ENCODE assay signal across 10 mouse cellular contexts in genomic region chr10:118765544-118766441, GRCm38 (mm10).
DNase-seq lines count a peak whose midpoint lies in the region; ATAC-seq and TF ChIP-seq lines count a peak whose summit lies in the region.
"Had no signal": no experiment of that assay in that cellular context is flagged by ENCODE, and none has a peak within 500 bp of the region (broad histone marks: within the 10 kb centered on the region; RNA-seq: fewer than 3 reads in every experiment).

No protein-coding gene starts in this region.

- peak; percentile 81 for ATAC-seq in liver, embryonic 11.5 days (replicated peaks; ENCODE audit: low FRiP score)
- ATAC-seq in stomach, embryonic 16.5 days (ENCODE audit: insufficient read depth, low FRiP score): peak; percentile 61; the same call in 1 of the 2 replicates

- DNase-seq in gastrocnemius, adult 2 months: no peak
- no peak for DNase-seq in gastrocnemius, adult 8-10 months (ENCODE audit: low spot score in 2 of 2)
- DNase-seq in heart, postnatal 10 days: peak; percentile 43 to 45
- DNase-seq in liver, embryonic 11.5 days (ENCODE audit: low spot score): no peak
- DNase-seq in ovary, postnatal 14 days (ENCODE audit: low spot score): no peak
- DNase-seq in hindbrain, embryonic 10.5 days (ENCODE audit: low spot score): no peak
- DNase-seq in adrenal gland, postnatal 25 days: no peak

- H3K4me1 ChIP-seq in liver, embryonic 11.5 days (replicated peaks; ENCODE audit: control insufficient read depth, insufficient read depth, low read length): peaks cover 23% of the 10 kb centered on the region
- no peaks in the 10 kb centered on the region for H3K4me1 ChIP-seq in stomach, embryonic 16.5 days (ENCODE audit: control insufficient read depth, insufficient read depth, low read length)
- H3K4me1 ChIP-seq in hindbrain, embryonic 10.5 days (replicated peaks): no peaks in the 10 kb centered on the region
- H3K4me1 ChIP-seq: limb, embryonic 13.5 days had no signal

- no peak overlapping the region for H3K9ac ChIP-seq in liver, embryonic 11.5 days (ENCODE audit: low read depth, low read length)
- H3K9ac ChIP-seq in stomach, embryonic 16.5 days (ENCODE audit: low read length): no peak overlapping the region
- H3K9ac ChIP-seq: embryonic facial prominence, embryonic 12.5 days; limb, embryonic 13.5 days had no signal

- no peaks in the 10 kb centered on the region for H3K9me3 ChIP-seq in liver, embryonic 11.5 days (ENCODE audit: control insufficient read depth, low read length)
- no peaks in the 10 kb centered on the region for H3K9me3 ChIP-seq in stomach, embryonic 16.5 days (replicated peaks; ENCODE audit: control insufficient read depth, low read length)
- H3K9me3 ChIP-seq in hindbrain, embryonic 10.5 days: no peaks in the 10 kb centered on the region
- H3K9me3 ChIP-seq: embryonic facial prominence, embryonic 12.5 days; limb, embryonic 13.5 days had no signal

- peak overlapping the region; percentile 34 for H3K4me2 ChIP-seq in liver, embryonic 11.5 days
- no peak overlapping the region for H3K4me2 ChIP-seq in stomach, embryonic 16.5 days (ENCODE audit: low read depth, low read length)
- H3K4me2 ChIP-seq: embryonic facial prominence, embryonic 12.5 days; limb, embryonic 13.5 days had no signal

- peak overlapping the region; percentile 48; the same call in 1 of the 2 replicates for H3K27ac ChIP-seq in gastrocnemius, adult 2 months
- H3K27ac ChIP-seq in liver, embryonic 11.5 days (ENCODE audit: low read depth, low read length): peak overlapping the region; percentile 59
- no peak overlapping the region for H3K27ac ChIP-seq in stomach, embryonic 16.5 days (ENCODE audit: low read length)
- no peak overlapping the region for H3K27ac ChIP-seq in hindbrain, embryonic 10.5 days
- H3K27ac ChIP-seq: embryonic facial prominence, embryonic 12.5 days; limb, embryonic 13.5 days had no signal

- H3K27me3 ChIP-seq in liver, embryonic 11.5 days (replicated peaks; ENCODE audit: control insufficient read depth, insufficient read depth, low read length): no peaks in the 10 kb centered on the region
- H3K27me3 ChIP-seq in stomach, embryonic 16.5 days (ENCODE audit: control insufficient read depth, insufficient read depth, low read length): no peaks in the 10 kb centered on the region
- H3K27me3 ChIP-seq in hindbrain, embryonic 10.5 days (ENCODE audit: insufficient read depth, poor library complexity, severe bottlenecking): no peaks in the 10 kb centered on the region
- H3K27me3 ChIP-seq: embryonic facial prominence, embryonic 12.5 days; limb, embryonic 13.5 days had no signal

- TF ChIP-seq CTCF in gastrocnemius, adult 2 months (IDR thresholded peaks at IDR 0.05): no peak

- no peak overlapping the region for H3K4me3 ChIP-seq in gastrocnemius, adult 2 months
- H3K4me3 ChIP-seq in liver, embryonic 11.5 days (ENCODE audit: low read depth, low read length): no peak overlapping the region
- no peak overlapping the region for H3K4me3 ChIP-seq in stomach, embryonic 16.5 days (replicated peaks; ENCODE audit: low read length)
- H3K4me3 ChIP-seq in hindbrain, embryonic 10.5 days: no peak overlapping the region
- H3K4me3 ChIP-seq: embryonic facial prominence, embryonic 12.5 days; limb, embryonic 13.5 days had no signal

- WGBS in liver, embryonic 11.5 days: 23% methylated on average over 14 of the region's 14 CpGs
- 36% methylated on average over 14 of the region's 14 CpGs for WGBS in stomach, embryonic 16.5 days
- 69% methylated on average over 14 of the region's 14 CpGs for WGBS in hindbrain, embryonic 10.5 days

- intact Hi-C loops in gastrocnemius, adult 2 months (cut with DNase I): no loop called here
- intact Hi-C loops in heart, postnatal 10 days (cut with DNase I): loop anchor here (10.0 kb wide), 1 partner anchor 171 kb away; no protein-coding TSS in a partner anchor

- no peaks in the 10 kb centered on the region for H3K36me3 ChIP-seq in liver, embryonic 11.5 days (ENCODE audit: control insufficient read depth, insufficient read depth, low read length)
- no peaks in the 10 kb centered on the region for H3K36me3 ChIP-seq in stomach, embryonic 16.5 days (ENCODE audit: control insufficient read depth, insufficient read depth, low read length)
- no peaks in the 10 kb centered on the region for H3K36me3 ChIP-seq in hindbrain, embryonic 10.5 days
- H3K36me3 ChIP-seq: embryonic facial prominence, embryonic 12.5 days; limb, embryonic 13.5 days had no signal

Comparison
In these comparisons a context has a peak if more than half of its experiments do, and no peak if none do; other contexts are left out.
1. DNase-seq: peak in heart, postnatal 10 days (2 of 2); none in gastrocnemius, adult 2 months (single experiment), gastrocnemius, adult 8-10 months (0 of 2), liver, embryonic 11.5 days (single experiment), ovary, postnatal 14 days (single experiment), hindbrain, embryonic 10.5 days (single experiment) and adrenal gland, postnatal 25 days (single experiment).
2. H3K27ac ChIP-seq: peak in gastrocnemius, adult 2 months (single experiment) and liver, embryonic 11.5 days (single experiment); none in stomach, embryonic 16.5 days (single experiment) and hindbrain, embryonic 10.5 days (single experiment).